Mouse (Mus musculus): Measurements from ENCODE around the gene Hoxb3.

Gene Hoxb3

GRCm38 (mm10) chr11:96323154-96323553 lies at the start of gene Hoxb3:
Gene Hoxb3, plus strand, starts transcription at chr11:96323326.
- no peak for DNase-seq (ENCODE audit: low spot score in 2 of 2)

- DNase-seq (ENCODE audit: low spot score in 2 of 2), result no peak
Observed at GRCm38 (mm10) chr11:96274428-96274827, 48.7 kb upstream of the Hoxb3 start.

GRCm38 (mm10) chr11:96275896-96276295 lies 47.2 kb upstream of the Hoxb3 start:
- no peak for DNase-seq (ENCODE audit: low spot score in 2 of 2)

GRCm38 (mm10) chr11:96277151-96278044 lies 45.7 kb upstream of the Hoxb3 start:
- DNase-seq (ENCODE audit: low spot score in 2 of 2), result no peak

GRCm38 (mm10) chr11:96278324-96278723 lies 44.8 kb upstream of the Hoxb3 start:
- DNase-seq (ENCODE audit: low spot score in 2 of 2), result no peak

- peak; percentile 39 to 76 for DNase-seq (ENCODE audit: low spot score in 2 of 2)
Observed at GRCm38 (mm10) chr11:96278773-96279172, 44.4 kb upstream of the Hoxb3 start.

- DNase-seq (ENCODE audit: low spot score in 2 of 2), result no peak
Observed at GRCm38 (mm10) chr11:96279421-96280233, 43.5 kb upstream of the Hoxb3 start.

GRCm38 (mm10) chr11:96280399-96281378 lies 42.4 kb upstream of the Hoxb3 start:
- no peak for DNase-seq (ENCODE audit: low spot score in 2 of 2)

GRCm38 (mm10) chr11:96281396-96281795 lies 41.7 kb upstream of the Hoxb3 start:
- DNase-seq (ENCODE audit: low spot score in 2 of 2), result no peak

GRCm38 (mm10) chr11:96281855-96282570 lies 41.1 kb upstream of the Hoxb3 start, which contains the start of gene Hoxb8:
Gene Hoxb8, plus strand, starts transcription at chr11:96281905.
- DNase-seq (ENCODE audit: low spot score in 2 of 2), result no peak

GRCm38 (mm10) chr11:96282795-96283430 lies 40.2 kb upstream of the Hoxb3 start:
- no peak for DNase-seq (ENCODE audit: low spot score in 2 of 2)

- no peak for DNase-seq (ENCODE audit: low spot score in 2 of 2)
Observed at GRCm38 (mm10) chr11:96284041-96284749, 38.9 kb upstream of the Hoxb3 start.

GRCm38 (mm10) chr11:96284774-96285734 lies 38.1 kb upstream of the Hoxb3 start:
- DNase-seq (ENCODE audit: low spot score in 2 of 2), result no peak

- DNase-seq (ENCODE audit: low spot score in 2 of 2), result no peak
Observed at GRCm38 (mm10) chr11:96285771-96286738, 37.1 kb upstream of the Hoxb3 start, which contains the start of gene Hoxb7. Gene Hoxb7, plus strand, starts transcription at chr11:96286623.

GRCm38 (mm10) chr11:96286739-96287385 lies 36.3 kb upstream of the Hoxb3 start:
- DNase-seq (ENCODE audit: low spot score in 2 of 2), result no peak

GRCm38 (mm10) chr11:96287411-96287810 lies 35.7 kb upstream of the Hoxb3 start:
- no peak for DNase-seq (ENCODE audit: low spot score in 2 of 2)

All from heart, adult 9 months (tissue).